Mouse (Mus musculus): ENCODE data around the gene Vsig4. TPM values are rescaled to one million over a fixed set of nuclear protein-coding genes. Genes with fewer than 3 reads are reported as not detected.
A peak's percentile ranks its signal among the peaks of the same experiment; 100 is the strongest.

Gene Vsig4
- not detected in 2 replicates for polyA plus RNA-seq (2014; fragmentation: Nextera tagmentation; extraction: Ambion mirVana)

- Histone ChIP-seq H3K27me3 (replicated peaks; ENCODE audit: control insufficient read depth, insufficient read depth, low read length) (no peaks in the 10 kb centered on the region), H3K4me2 (ENCODE audit: low read depth, low read length) (no peak within 1 kb of the TSS), H3K36me3 (ENCODE audit: control insufficient read depth, insufficient read depth, low read length) (no peaks in the 10 kb centered on the region), H3K27ac (replicated peaks; ENCODE audit: low read depth, low read length) (no peak within 1 kb of the TSS), H3K4me1 (ENCODE audit: control insufficient read depth, insufficient read depth, low read length) (no peaks in the 10 kb centered on the region), H3K9ac (ENCODE audit: low read depth, low read length) (no peak within 1 kb of the TSS), H3K4me3 (ENCODE audit: low read depth, low read length) (no peak within 1 kb of the TSS), H3K9me3 (ENCODE audit: control insufficient read depth, low read length) (no peaks in the 10 kb centered on the region)
- no peak for DNase-seq (ENCODE audit: low spot score)
- 90% methylated on average over 3 of the region's 3 CpGs for WGBS
- ATAC-seq (ENCODE audit: low read depth): no peak
Observed at GRCm38 (mm10) chrX:96293338-96293737, at the start of gene Vsig4. TSS of gene Vsig4 (minus strand) at chrX:96293438.

GRCm38 (mm10) chrX:96339108-96339507 lies 45.9 kb upstream of the Vsig4 start:
- H3K27me3 ChIP-seq (replicated peaks; ENCODE audit: control insufficient read depth, insufficient read depth, low read length): no peaks in the 10 kb centered on the region
- no peak overlapping the region for H3K9ac ChIP-seq (ENCODE audit: low read depth, low read length)
- H3K9me3 ChIP-seq (ENCODE audit: control insufficient read depth, low read length): no peaks in the 10 kb centered on the region
- no peaks in the 10 kb centered on the region for H3K36me3 ChIP-seq (ENCODE audit: control insufficient read depth, insufficient read depth, low read length)
- DNase-seq (ENCODE audit: low spot score) (no peak), ATAC-seq (ENCODE audit: low read depth) (no peak)
- H3K4me1 ChIP-seq (ENCODE audit: control insufficient read depth, insufficient read depth, low read length): no peaks in the 10 kb centered on the region
- no peak overlapping the region for H3K4me3 ChIP-seq (ENCODE audit: low read depth, low read length)
- H3K27ac ChIP-seq (replicated peaks; ENCODE audit: low read depth, low read length): no peak overlapping the region
- 73% methylated on average over 2 of the region's 2 CpGs for WGBS
- H3K4me2 ChIP-seq (ENCODE audit: low read depth, low read length): no peak overlapping the region

- peak; percentile 0 for DNase-seq (ENCODE audit: low spot score)
- WGBS: 41% methylated on average over 4 of the region's 4 CpGs
- no peak for ATAC-seq (ENCODE audit: low read depth)
- 0 out of 2 replicates have a peak, but pooled peaks cover 3% of the 10 kb centered on the region for H3K27me3 ChIP-seq (replicated peaks; ENCODE audit: control insufficient read depth, insufficient read depth, low read length)
- H3K4me2 ChIP-seq (ENCODE audit: low read depth, low read length): no peak overlapping the region
- no peak overlapping the region for H3K9ac ChIP-seq (ENCODE audit: low read depth, low read length)
- no peak overlapping the region for H3K27ac ChIP-seq (replicated peaks; ENCODE audit: low read depth, low read length)
- H3K9me3 ChIP-seq (ENCODE audit: control insufficient read depth, low read length): no peaks in the 10 kb centered on the region
- H3K36me3 ChIP-seq (ENCODE audit: control insufficient read depth, insufficient read depth, low read length): no peaks in the 10 kb centered on the region
- H3K4me3 ChIP-seq (ENCODE audit: low read depth, low read length): no peak overlapping the region
- H3K4me1 ChIP-seq (ENCODE audit: control insufficient read depth, insufficient read depth, low read length): no peaks in the 10 kb centered on the region
Observed at GRCm38 (mm10) chrX:96329764-96330163, 36.5 kb upstream of the Vsig4 start.

- no peaks in the 10 kb centered on the region for H3K9me3 ChIP-seq (ENCODE audit: control insufficient read depth, low read length)
- ATAC-seq (ENCODE audit: low read depth) (no peak), DNase-seq (ENCODE audit: low spot score) (no peak)
- no peak overlapping the region for H3K4me3 ChIP-seq (ENCODE audit: low read depth, low read length)
- H3K4me1 ChIP-seq (ENCODE audit: control insufficient read depth, insufficient read depth, low read length): no peaks in the 10 kb centered on the region
- H3K36me3 ChIP-seq (ENCODE audit: control insufficient read depth, insufficient read depth, low read length): no peaks in the 10 kb centered on the region
- no peak overlapping the region for H3K27ac ChIP-seq (replicated peaks; ENCODE audit: low read depth, low read length)
- no peak overlapping the region for H3K9ac ChIP-seq (ENCODE audit: low read depth, low read length)
- H3K4me2 ChIP-seq (ENCODE audit: low read depth, low read length): no peak overlapping the region
- no peaks in the 10 kb centered on the region for H3K27me3 ChIP-seq (replicated peaks; ENCODE audit: control insufficient read depth, insufficient read depth, low read length)
Observed at GRCm38 (mm10) chrX:96256509-96256908, 36.7 kb downstream of the Vsig4 start.

GRCm38 (mm10) chrX:96239644-96240043 lies 53.6 kb downstream of the Vsig4 start:
- DNase-seq (ENCODE audit: low spot score): peak; percentile 1
- no peaks in the 10 kb centered on the region for H3K36me3 ChIP-seq (ENCODE audit: control insufficient read depth, insufficient read depth, low read length)
- no peak overlapping the region for H3K9ac ChIP-seq (ENCODE audit: low read depth, low read length)

GRCm38 (mm10) chrX:96239037-96239436 lies 54.2 kb downstream of the Vsig4 start:
- 83% methylated on average over 1 of the region's 1 CpGs for whole genome bisulfite sequencing

More at GRCm38 (mm10) chrX:96239644-96240043, 53.6 kb downstream of the Vsig4 start:
- WGBS: 42% methylated on average over 2 of the region's 2 CpGs
- no peak overlapping the region for H3K4me3 ChIP-seq (ENCODE audit: low read depth, low read length)
- H3K4me1 ChIP-seq (ENCODE audit: control insufficient read depth, insufficient read depth, low read length): no peaks in the 10 kb centered on the region
- H3K27ac ChIP-seq (replicated peaks; ENCODE audit: low read depth, low read length): no peak overlapping the region
- no peak overlapping the region for H3K4me2 ChIP-seq (ENCODE audit: low read depth, low read length)
- no peak for ATAC-seq (ENCODE audit: low read depth)
- no peaks in the 10 kb centered on the region for H3K9me3 ChIP-seq (ENCODE audit: control insufficient read depth, low read length)
- no peaks in the 10 kb centered on the region for H3K27me3 ChIP-seq (replicated peaks; ENCODE audit: control insufficient read depth, insufficient read depth, low read length)

GRCm38 (mm10) chrX:96235775-96236174 lies 57.5 kb downstream of the Vsig4 start:
- Histone ChIP-seq H3K36me3 (ENCODE audit: control insufficient read depth, insufficient read depth, low read length) (no peaks in the 10 kb centered on the region), H3K4me1 (ENCODE audit: control insufficient read depth, insufficient read depth, low read length) (no peaks in the 10 kb centered on the region), H3K27me3 (replicated peaks; ENCODE audit: control insufficient read depth, insufficient read depth, low read length) (no peaks in the 10 kb centered on the region), H3K9ac (ENCODE audit: low read depth, low read length) (no peak overlapping the region), H3K4me2 (ENCODE audit: low read depth, low read length) (no peak overlapping the region), H3K9me3 (ENCODE audit: control insufficient read depth, low read length) (no peaks in the 10 kb centered on the region), H3K27ac (replicated peaks; ENCODE audit: low read depth, low read length) (no peak overlapping the region), H3K4me3 (ENCODE audit: low read depth, low read length) (no peak overlapping the region)
- WGBS: 75% methylated on average over 1 of the region's 1 CpGs
- ATAC-seq (ENCODE audit: low read depth) (no peak), DNase-seq (ENCODE audit: low spot score) (no peak)

More at GRCm38 (mm10) chrX:96239037-96239436, 54.2 kb downstream of the Vsig4 start:
- no peaks in the 10 kb centered on the region for H3K4me1 ChIP-seq (ENCODE audit: control insufficient read depth, insufficient read depth, low read length)
- no peaks in the 10 kb centered on the region for H3K36me3 ChIP-seq (ENCODE audit: control insufficient read depth, insufficient read depth, low read length)
- H3K27ac ChIP-seq (replicated peaks; ENCODE audit: low read depth, low read length): no peak overlapping the region
- H3K9ac ChIP-seq (ENCODE audit: low read depth, low read length): no peak overlapping the region
- H3K4me3 ChIP-seq (ENCODE audit: low read depth, low read length): no peak overlapping the region
- no peak for DNase-seq (ENCODE audit: low spot score)
- H3K9me3 ChIP-seq (ENCODE audit: control insufficient read depth, low read length): no peaks in the 10 kb centered on the region
- ATAC-seq (ENCODE audit: low read depth): no peak
- H3K4me2 ChIP-seq (ENCODE audit: low read depth, low read length): no peak overlapping the region
- no peaks in the 10 kb centered on the region for H3K27me3 ChIP-seq (replicated peaks; ENCODE audit: control insufficient read depth, insufficient read depth, low read length)

- H3K4me2 ChIP-seq (ENCODE audit: low read depth, low read length): no peak overlapping the region
- H3K4me3 ChIP-seq (ENCODE audit: low read depth, low read length): no peak overlapping the region
- no peaks in the 10 kb centered on the region for H3K9me3 ChIP-seq (ENCODE audit: control insufficient read depth, low read length)
- H3K4me1 ChIP-seq (ENCODE audit: control insufficient read depth, insufficient read depth, low read length): no peaks in the 10 kb centered on the region
- no peaks in the 10 kb centered on the region for H3K27me3 ChIP-seq (replicated peaks; ENCODE audit: control insufficient read depth, insufficient read depth, low read length)
- ATAC-seq (ENCODE audit: low read depth) (no peak), DNase-seq (ENCODE audit: low spot score) (no peak)
- H3K9ac ChIP-seq (ENCODE audit: low read depth, low read length): no peak overlapping the region
- H3K36me3 ChIP-seq (ENCODE audit: control insufficient read depth, insufficient read depth, low read length): no peaks in the 10 kb centered on the region
- H3K27ac ChIP-seq (replicated peaks; ENCODE audit: low read depth, low read length): no peak overlapping the region
Observed at GRCm38 (mm10) chrX:96227030-96227429, 66.2 kb downstream of the Vsig4 start.

- no peaks in the 10 kb centered on the region for H3K27me3 ChIP-seq (replicated peaks; ENCODE audit: control insufficient read depth, insufficient read depth, low read length)
- H3K9ac ChIP-seq (ENCODE audit: low read depth, low read length): no peak overlapping the region
- no peak for ATAC-seq (ENCODE audit: low read depth)
- no peaks in the 10 kb centered on the region for H3K9me3 ChIP-seq (ENCODE audit: control insufficient read depth, low read length)
- H3K4me2 ChIP-seq (ENCODE audit: low read depth, low read length): no peak overlapping the region
- H3K36me3 ChIP-seq (ENCODE audit: control insufficient read depth, insufficient read depth, low read length): no peaks in the 10 kb centered on the region
- no peaks in the 10 kb centered on the region for H3K4me1 ChIP-seq (ENCODE audit: control insufficient read depth, insufficient read depth, low read length)
- DNase-seq (ENCODE audit: low spot score): no peak
- H3K27ac ChIP-seq (replicated peaks; ENCODE audit: low read depth, low read length): no peak overlapping the region
- no peak overlapping the region for H3K4me3 ChIP-seq (ENCODE audit: low read depth, low read length)
Observed at GRCm38 (mm10) chrX:96225474-96225873, 67.8 kb downstream of the Vsig4 start.
